Mouse (Mus musculus) olfactory bulb, adult 2 months (tissue): ENCODE data around the gene Nebl.

Experiments
- CTCF ChIP-seq: fragments of 200-500 bp; IDR thresholded peaks from 2 replicates; pipeline ENCODE4 v1.5.1; 2012; ENCODE audit warnings: low read depth, mild to moderate bottlenecking, low read length, moderate library complexity; ENCODE audit not compliant: insufficient read depth
- POLR2A ChIP-seq: fragments of 200-500 bp; IDR thresholded peaks from 2 replicates; pipeline ENCODE4 v1.6.1; 2012; ENCODE audit warnings: mild to moderate bottlenecking, low read depth, low read length, moderate library complexity; ENCODE audit not compliant: insufficient read depth

GRCm38 (mm10) chr2:17669953-17670352 is 61.3 kb downstream of the Nebl start:
- TF ChIP-seq POLR2A (no peak), CTCF (no peak)
